Mouse (Mus musculus) neutrophil, adult 5-6 weeks (primary cell): ENCODE results near the gene Unc45a. TPM values are rescaled to one million over a fixed set of nuclear protein-coding genes. Genes with fewer than 3 reads are reported as not detected.
A peak's percentile ranks its signal among the peaks of the same experiment; 100 is the strongest.

Source experiments
- ATAC-seq: fragments of 151-379, 151-347 bp; 2 replicates; pipeline ENCODE4 v1.8.0; 2017; ENCODE audit warnings: mild to moderate bottlenecking, moderate TSS enrichment; ENCODE audit not compliant: insufficient number of reproducible peaks, poor library complexity, low FRiP score, severe bottlenecking; ENCODE audit errors: extremely low read depth
- total RNA-seq: library from RNA; stranded (forward); fragments of 200-1000 nt; gene quantifications from 2 replicates; pipeline ENCODE4 v1.2.3, GENCODE M21; 2017

Unc45a gene
- total RNA-seq, 1 experiment from 2014 or later: 48.0 TPM

DNA sequence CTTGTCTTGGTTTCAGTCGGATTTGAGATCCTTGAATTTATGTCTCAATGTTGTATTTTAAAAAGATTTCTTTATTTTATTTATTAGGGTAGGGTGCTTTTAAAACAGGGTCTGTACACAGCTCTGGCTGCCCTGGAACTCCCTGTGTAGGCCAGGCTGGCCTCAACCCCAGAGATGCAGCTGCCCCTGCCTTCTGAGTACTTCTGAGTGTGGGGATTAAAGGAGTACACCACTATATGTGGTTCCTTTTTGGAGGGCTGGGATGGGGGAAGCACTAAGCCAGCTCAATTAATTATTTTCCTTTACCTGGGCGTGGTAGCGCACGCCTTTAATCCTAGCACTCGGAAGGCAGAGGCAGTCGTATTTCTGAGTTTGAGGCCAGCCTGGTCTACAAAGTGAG, 44.3 kb downstream of the Unc45a start:
- no peak for ATAC-seq

DNA sequence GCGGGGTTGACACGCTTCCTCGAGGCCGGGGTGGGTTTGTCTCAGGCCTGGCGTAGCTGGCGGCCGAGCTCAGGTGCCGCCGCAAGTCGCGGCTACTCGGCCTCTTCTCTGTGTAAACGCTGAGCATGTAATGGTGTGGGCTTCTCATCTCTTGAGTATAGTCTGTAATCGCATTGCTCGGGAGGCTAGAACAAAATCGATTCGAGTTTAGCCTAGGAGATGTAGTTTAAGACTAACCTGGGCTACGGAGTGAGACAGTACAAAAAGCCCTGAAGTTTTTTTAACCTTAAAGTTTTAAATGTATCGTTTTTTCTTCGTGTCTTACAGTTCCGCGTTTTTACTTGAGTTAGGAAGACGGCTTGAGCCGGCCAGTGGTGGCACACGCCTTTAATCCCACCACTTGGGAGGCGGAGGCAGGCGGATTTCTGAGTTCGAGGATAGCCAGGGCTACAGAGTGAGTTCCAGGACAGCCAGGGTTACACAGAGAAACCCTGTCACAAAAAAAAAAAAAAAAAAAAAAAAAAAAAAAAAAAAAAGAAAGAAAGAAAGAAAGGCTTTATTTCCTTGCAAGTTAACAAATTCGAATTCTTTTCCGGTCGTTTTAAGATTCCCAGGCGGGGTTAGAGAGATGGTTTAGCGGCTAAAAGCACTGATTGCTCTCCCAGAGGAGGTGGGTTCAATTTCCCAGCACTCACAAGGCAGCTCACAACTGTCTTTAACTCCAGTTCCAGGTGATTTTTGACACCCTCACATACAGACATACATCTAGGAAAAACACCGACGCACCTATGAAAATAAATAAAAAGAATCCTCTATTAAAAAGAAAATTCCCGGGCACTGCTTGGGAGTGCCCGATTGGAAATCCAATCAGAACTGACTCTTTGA, 45.8 kb downstream of the Unc45a start:
- ATAC-seq: no peak

GRCm38 (mm10) chr7:80294062-80294763, 46.6 kb downstream of the Unc45a start, which contains the start of gene Prc1:
Gene Prc1, plus strand, starts transcription at chr7:80294450.
- ATAC-seq: peak; percentile 99

DNA sequence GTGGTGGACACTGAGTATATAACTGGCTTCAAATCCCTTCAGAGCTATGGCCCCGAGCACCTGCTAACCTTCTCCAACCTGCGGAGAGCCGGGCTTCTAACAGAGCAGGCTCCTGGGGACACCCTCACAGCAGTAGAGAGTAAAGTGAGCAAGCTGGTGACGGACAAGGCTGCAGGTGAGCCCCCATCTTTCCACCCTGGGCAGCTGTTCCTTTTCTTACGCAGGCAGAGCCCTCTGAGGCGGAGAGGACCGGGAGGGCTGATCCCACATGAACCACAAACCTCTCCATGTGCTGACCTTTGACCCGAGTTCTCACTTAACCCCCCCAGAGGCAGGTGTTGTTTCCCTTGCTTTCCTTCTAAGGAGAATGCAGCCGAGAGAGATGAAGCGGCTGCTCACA, 53.1 kb downstream of the Unc45a start:
- ATAC-seq: no peak

- ATAC-seq: no peak
These were observed 55.1 kb downstream of the Unc45a start for GRCm38 (mm10) chr7:80285725-80286124.

GRCm38 (mm10) chr7:80284391-80284790, 56.4 kb downstream of the Unc45a start:
- no peak for ATAC-seq

- no peak for ATAC-seq
These were observed 57.4 kb downstream of the Unc45a start for GRCm38 (mm10) chr7:80283226-80283918.

- no peak for ATAC-seq
These were observed 59.2 kb downstream of the Unc45a start for GRCm38 (mm10) chr7:80281646-80282045.

DNA sequence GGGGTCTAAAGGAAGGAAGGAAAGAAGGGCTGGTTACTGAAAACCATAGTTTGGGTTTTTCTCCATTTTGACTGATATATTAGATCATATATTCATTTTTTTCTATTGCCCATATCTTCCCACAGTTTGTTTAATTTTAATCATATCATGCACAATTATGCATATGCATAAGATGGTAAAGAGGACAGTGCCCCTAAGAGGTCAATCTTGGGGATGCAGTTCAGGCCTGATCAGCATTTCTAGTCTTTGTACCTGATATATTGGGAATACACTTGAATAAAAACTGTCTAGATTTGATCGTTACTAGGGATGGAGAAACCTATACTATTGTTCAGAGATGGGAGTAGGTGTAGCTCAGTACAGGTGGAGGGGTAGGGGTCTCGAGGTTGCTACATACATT, 59.8 kb downstream of the Unc45a start:
- no peak for ATAC-seq

DNA sequence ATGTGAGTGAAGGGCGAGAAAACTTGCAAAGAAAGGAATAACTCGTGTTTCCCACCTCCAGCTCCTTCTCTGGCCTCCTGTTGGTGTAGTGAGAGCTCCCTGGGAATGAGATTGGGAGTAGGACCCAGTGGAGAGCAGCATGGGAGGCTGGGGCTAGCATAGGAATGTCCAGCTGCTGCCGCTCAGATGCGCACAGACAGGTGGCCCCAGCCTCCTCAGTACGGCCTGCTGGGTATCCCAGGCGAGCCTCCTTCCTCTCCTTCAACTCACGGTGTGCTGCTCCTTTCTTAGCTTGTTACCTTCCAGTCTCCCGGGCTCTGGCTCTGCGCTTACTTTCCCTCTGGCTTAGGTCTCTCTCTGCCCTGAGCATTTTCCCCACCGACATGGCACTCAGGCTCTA, 60.8 kb downstream of the Unc45a start:
- no peak for ATAC-seq

DNA sequence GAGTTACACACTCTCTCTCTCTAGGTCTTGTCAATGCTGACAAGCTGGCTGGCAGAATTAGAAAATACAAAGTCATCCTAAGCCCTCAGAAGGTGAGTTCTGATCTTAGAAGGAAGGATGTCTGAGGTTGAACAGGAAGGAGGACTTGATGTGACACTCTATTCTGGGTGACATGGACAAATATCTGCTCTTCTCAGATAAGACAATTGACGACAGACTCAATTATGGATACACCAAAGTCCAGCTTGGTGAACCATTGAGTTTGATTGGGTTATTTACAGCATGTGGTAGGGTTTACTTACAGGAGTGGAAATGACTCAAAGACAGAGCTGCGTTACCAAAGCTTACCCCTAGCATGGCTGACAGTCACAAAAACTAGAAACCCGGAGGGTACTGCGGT, 64.4 kb downstream of the Unc45a start:
- ATAC-seq: no peak

Other genes with a start within 250 kb of the Unc45a start
- gene Idh2, start 225.6 kb downstream of the Unc45a start, total RNA-seq: 18.0 and 26.8 TPM in 2 replicates
- 41.3 and 42.9 TPM in 2 replicates for gene Sema4b, start 154.2 kb downstream of the Unc45a start, total RNA-seq
- gene Cib1, start 108.2 kb downstream of the Unc45a start, total RNA-seq: 72.9 and 88.3 TPM in 2 replicates
- gene Gdpgp1, start 108.1 kb downstream of the Unc45a start, total RNA-seq: 3.4 and 4.9 TPM in 2 replicates
- 0.61 and 2.7 TPM in 2 replicates for gene Ttll13, start 94.6 kb downstream of the Unc45a start, total RNA-seq
- gene Ngrn, start 79.8 kb downstream of the Unc45a start, total RNA-seq: 33.8 and 39.5 TPM in 2 replicates
- gene Vps33b, start 71.4 kb downstream of the Unc45a start, total RNA-seq: 21.1 and 26.4 TPM in 2 replicates
- 5.7 and 6.1 TPM in 2 replicates for gene Prc1, start 46.6 kb downstream of the Unc45a start, total RNA-seq
- gene Rccd1, start 16.6 kb downstream of the Unc45a start, total RNA-seq: 23.1 and 27.9 TPM in 2 replicates
- gene Hddc3, start 2.1 kb upstream of the Unc45a start, total RNA-seq: 6.6 and 19.4 TPM in 2 replicates
- gene Man2a2, start 30.4 kb upstream of the Unc45a start, total RNA-seq: 46.7 and 58.4 TPM in 2 replicates
- gene Fes, start 46.9 kb upstream of the Unc45a start, total RNA-seq: 221 and 270 TPM in 2 replicates
- gene Furin, start 64.4 kb upstream of the Unc45a start, total RNA-seq: 63.9 and 69.6 TPM in 2 replicates
- gene Blm, start 194.1 kb upstream of the Unc45a start, total RNA-seq: 8.4 and 9.8 TPM in 2 replicates